Mouse (Mus musculus): ENCODE measurements around the gene Dhrs7b. TPM values are rescaled to one million over a fixed set of nuclear protein-coding genes. Genes with fewer than 3 reads are reported as not detected.
"Not testable (repeated sequence)": the region's sequence is repeated elsewhere in the genome, so short reads cannot be mapped to it uniquely, and the experiment has no call there.

The Dhrs7b gene
- polyA plus RNA-seq, 1 experiment from 2014 or later = 41.7 TPM

DNA sequence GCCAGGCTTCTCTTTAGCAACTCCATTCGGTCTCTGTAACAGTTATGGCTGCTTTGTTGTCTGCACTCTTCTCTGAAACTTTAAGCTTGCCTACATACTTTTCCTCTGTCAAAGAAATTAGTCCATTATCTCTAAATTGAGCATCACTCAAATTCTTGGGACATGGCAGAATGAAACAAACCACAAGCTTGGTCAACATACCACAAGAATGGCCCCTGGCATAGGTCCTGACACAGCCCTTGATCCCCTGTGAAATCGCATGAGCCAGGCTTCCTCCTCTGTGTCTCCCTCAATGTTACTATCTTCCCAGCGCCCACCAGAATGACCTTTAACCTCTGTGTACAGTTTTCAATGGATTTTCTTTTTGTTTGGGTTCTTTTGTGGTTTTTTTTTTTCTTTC lies 52.0 kb downstream of the Dhrs7b start:
- no peak overlapping the region for H3K4me3 ChIP-seq (ENCODE audit: low read length)
- H3K36me3 ChIP-seq (ENCODE audit: insufficient read depth, low read length) = no peaks in the 10 kb centered on the region
- H3K4me1 ChIP-seq (ENCODE audit: insufficient read depth, low read length) = peaks cover 9% of the 10 kb centered on the region
- no peak for ATAC-seq (ENCODE audit: low FRiP score, low TSS enrichment)
- no peak overlapping the region for H3K27ac ChIP-seq (ENCODE audit: low read length)
- WGBS = 83% methylated on average over 3 of the region's 3 CpGs
- no peak overlapping the region for H3K9ac ChIP-seq (replicated peaks; ENCODE audit: low read length)
- H3K4me2 ChIP-seq (replicated peaks; ENCODE audit: low read depth, low read length) = no peak overlapping the region
- no peaks in the 10 kb centered on the region for H3K27me3 ChIP-seq (ENCODE audit: insufficient read depth, low read length)
- no peaks in the 10 kb centered on the region for H3K9me3 ChIP-seq (ENCODE audit: low read length)

DNA sequence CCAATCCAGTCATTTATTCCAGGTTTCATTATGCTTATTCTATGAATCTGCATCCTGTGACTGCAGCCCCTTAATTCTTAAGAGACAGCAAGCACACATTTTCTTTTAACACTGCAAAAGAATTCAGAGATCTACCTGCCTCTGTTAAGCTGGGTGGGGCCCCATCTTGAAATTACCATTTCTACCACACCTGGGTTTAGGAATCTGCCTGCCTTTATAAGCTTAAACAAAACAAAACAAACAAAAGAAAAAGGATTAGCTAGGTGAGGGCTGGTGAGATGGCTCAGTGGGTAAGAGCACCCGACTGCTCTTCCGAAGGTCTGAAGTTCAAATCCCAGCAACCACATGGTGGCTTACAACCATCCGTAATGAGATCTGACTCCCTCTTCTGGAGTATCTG lies 56.6 kb downstream of the Dhrs7b start:
- H3K9me3 ChIP-seq (ENCODE audit: low read length); ATAC-seq (ENCODE audit: low FRiP score, low TSS enrichment); H3K27ac ChIP-seq (ENCODE audit: low read length); H3K4me3 ChIP-seq (ENCODE audit: low read length); H3K9ac ChIP-seq (replicated peaks; ENCODE audit: low read length); H3K27me3 ChIP-seq (ENCODE audit: insufficient read depth, low read length); H3K36me3 ChIP-seq (ENCODE audit: insufficient read depth, low read length); H3K4me2 ChIP-seq (replicated peaks; ENCODE audit: low read depth, low read length): not testable (repeated sequence)
- 100% methylated on average over 2 of the region's 3 CpGs for WGBS
- peaks cover 16% of the 10 kb centered on the region for H3K4me1 ChIP-seq (ENCODE audit: insufficient read depth, low read length)

DNA sequence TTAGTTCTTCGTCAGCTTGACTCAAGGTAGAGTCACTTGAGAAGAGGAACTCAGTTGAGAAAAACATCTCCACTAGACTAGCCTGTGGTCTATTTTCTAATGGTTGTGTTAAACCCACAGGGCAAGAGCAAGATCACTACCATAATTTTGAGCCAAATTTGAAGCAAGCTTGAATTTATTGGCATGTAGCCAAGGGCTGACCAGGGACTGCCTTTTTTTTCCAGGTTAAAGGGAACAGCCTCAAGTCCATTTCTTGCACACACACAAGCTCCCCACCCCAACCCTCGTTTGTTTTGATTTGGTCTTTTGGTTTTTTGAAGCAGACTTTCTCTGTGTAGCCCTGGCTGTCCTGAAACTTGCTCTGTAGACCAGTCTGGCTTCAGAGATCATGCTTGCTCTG lies 59.4 kb downstream of the Dhrs7b start:
- H3K27ac ChIP-seq (ENCODE audit: low read length) = no peak overlapping the region
- H3K9ac ChIP-seq (replicated peaks; ENCODE audit: low read length) = no peak overlapping the region
- H3K27me3 ChIP-seq (ENCODE audit: insufficient read depth, low read length) = no peaks in the 10 kb centered on the region
- H3K36me3 ChIP-seq (ENCODE audit: insufficient read depth, low read length) = no peaks in the 10 kb centered on the region
- ATAC-seq (ENCODE audit: low FRiP score, low TSS enrichment) = no peak
- H3K9me3 ChIP-seq (ENCODE audit: low read length) = no peaks in the 10 kb centered on the region
- no peak overlapping the region for H3K4me3 ChIP-seq (ENCODE audit: low read length)
- H3K4me1 ChIP-seq (ENCODE audit: insufficient read depth, low read length) = peaks cover 16% of the 10 kb centered on the region
- no peak overlapping the region for H3K4me2 ChIP-seq (replicated peaks; ENCODE audit: low read depth, low read length)
- WGBS = 48% methylated on average over 2 of the region's 2 CpGs

DNA sequence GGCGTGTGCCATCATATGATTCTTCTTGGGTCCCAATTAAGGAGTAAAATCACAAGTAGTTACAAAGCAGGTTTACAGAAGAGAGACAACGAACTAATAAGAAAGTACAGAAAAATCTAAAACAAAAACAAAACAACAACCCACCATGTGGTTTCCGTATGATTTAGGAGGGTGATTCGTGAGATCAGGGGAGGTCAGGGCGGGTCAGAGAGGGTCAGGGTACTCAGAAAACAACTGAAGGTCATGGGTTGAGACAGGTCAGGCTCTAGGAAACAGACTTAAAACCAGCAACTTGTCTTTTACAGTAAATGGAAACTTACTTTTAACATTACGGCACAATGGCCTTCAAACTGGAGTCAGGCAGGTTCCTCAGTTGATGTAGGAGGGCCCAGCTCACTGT lies 59.9 kb downstream of the Dhrs7b start:
- H3K4me3 ChIP-seq (ENCODE audit: low read length) = no peak overlapping the region
- 25% methylated on average over 6 of the region's 6 CpGs for WGBS
- no peaks in the 10 kb centered on the region for H3K9me3 ChIP-seq (ENCODE audit: low read length)
- no peaks in the 10 kb centered on the region for H3K27me3 ChIP-seq (ENCODE audit: insufficient read depth, low read length)
- H3K4me1 ChIP-seq (ENCODE audit: insufficient read depth, low read length) = peaks cover 16% of the 10 kb centered on the region
- ATAC-seq (ENCODE audit: low FRiP score, low TSS enrichment) = no peak
- H3K4me2 ChIP-seq (replicated peaks; ENCODE audit: low read depth, low read length) = 0 out of 2 replicates have a peak overlapping the region, but pooled peaks have one; percentile 12
- H3K9ac ChIP-seq (replicated peaks; ENCODE audit: low read length) = no peak overlapping the region
- H3K27ac ChIP-seq (ENCODE audit: low read length) = peak overlapping the region; percentile 29; the same call in 1 of the 2 replicates
- no peaks in the 10 kb centered on the region for H3K36me3 ChIP-seq (ENCODE audit: insufficient read depth, low read length)

DNA sequence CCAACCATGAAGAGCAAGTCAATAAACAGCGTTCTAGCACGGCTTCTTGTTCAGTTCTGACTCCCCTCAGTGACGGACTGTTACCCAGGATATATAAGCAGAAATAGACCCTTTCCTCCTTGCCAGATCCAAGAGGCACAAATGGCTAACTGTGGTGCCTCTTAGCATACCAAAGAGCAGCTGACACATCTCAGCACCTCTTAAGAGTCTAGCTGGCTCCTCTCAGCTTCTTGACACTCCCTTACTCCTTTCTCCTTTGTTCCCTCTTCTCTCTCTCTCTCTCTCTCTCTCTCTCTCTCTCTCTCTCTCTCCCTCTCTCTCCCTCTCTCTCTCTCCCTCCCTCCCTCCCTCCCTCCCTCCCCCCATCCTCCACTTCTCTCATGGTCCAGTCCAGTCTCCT lies 60.3 kb downstream of the Dhrs7b start:
- Histone ChIP-seq H3K4me1 (ENCODE audit: insufficient read depth, low read length) (peaks cover 19% of the 10 kb centered on the region), H3K9me3 (ENCODE audit: low read length) (no peaks in the 10 kb centered on the region), H3K4me3 (ENCODE audit: low read length) (no peak overlapping the region), H3K27ac (ENCODE audit: low read length) (0 out of 2 replicates have a peak overlapping the region, but pooled peaks have one; percentile 29), H3K4me2 (replicated peaks; ENCODE audit: low read depth, low read length) (0 out of 2 replicates have a peak overlapping the region, but pooled peaks have one; percentile 12), H3K36me3 (ENCODE audit: insufficient read depth, low read length) (no peaks in the 10 kb centered on the region), H3K27me3 (ENCODE audit: insufficient read depth, low read length) (no peaks in the 10 kb centered on the region), H3K9ac (replicated peaks; ENCODE audit: low read length) (no peak overlapping the region)
- WGBS = 16% methylated on average over 3 of the region's 3 CpGs
- no peak for ATAC-seq (ENCODE audit: low FRiP score, low TSS enrichment)

DNA sequence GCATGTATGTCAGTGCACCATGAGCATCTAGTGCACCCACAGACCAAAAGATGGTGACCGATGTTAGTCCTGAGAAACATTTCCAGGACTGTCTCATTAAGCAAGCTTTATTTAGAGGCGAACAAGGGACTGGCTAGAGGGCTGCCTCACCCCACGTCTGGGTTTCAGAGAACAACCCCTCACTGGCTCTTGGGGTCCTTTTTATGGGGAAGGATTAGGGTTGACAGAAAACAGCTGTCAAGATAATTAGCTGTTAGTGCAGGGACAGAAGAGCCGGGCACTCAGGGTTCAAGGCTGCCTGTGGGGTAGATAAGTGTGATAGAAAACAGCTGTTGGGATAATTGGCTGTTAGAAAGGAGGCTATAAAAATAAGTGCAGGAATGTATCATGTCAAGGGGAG lies 65.5 kb downstream of the Dhrs7b start:
- Histone ChIP-seq H3K4me2 (replicated peaks; ENCODE audit: low read depth, low read length) (no peak overlapping the region), H3K27ac (ENCODE audit: low read length) (peak overlapping the region; percentile 41), H3K4me1 (ENCODE audit: insufficient read depth, low read length) (peaks cover 17% of the 10 kb centered on the region), H3K36me3 (ENCODE audit: insufficient read depth, low read length) (no peaks in the 10 kb centered on the region), H3K9ac (replicated peaks; ENCODE audit: low read length) (no peak overlapping the region), H3K4me3 (ENCODE audit: low read length) (no peak overlapping the region), H3K27me3 (ENCODE audit: insufficient read depth, low read length) (no peaks in the 10 kb centered on the region), H3K9me3 (ENCODE audit: low read length) (no peaks in the 10 kb centered on the region)
- peak; percentile 88 for ATAC-seq (ENCODE audit: low FRiP score, low TSS enrichment)
- WGBS = 9% methylated on average over 4 of the region's 4 CpGs

DNA sequence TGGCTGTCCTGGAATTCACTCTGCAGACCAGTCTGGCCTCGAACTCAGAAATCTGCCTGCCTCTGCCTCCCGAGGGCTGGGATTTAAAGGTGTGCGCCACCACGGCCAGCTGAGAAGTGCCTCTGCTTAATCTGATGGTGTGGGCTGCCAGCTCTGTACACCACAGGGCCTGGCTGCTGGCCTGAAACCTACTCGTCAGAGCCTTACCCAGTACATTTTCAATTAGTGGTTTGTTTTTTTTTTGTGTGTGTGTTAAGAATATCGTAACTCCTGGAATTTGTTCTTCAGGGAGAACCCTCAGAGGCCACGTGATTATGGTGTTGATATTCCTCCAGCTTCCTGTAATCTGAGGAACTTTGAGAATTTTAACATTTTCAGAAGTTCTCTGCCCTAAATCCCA lies 71.6 kb downstream of the Dhrs7b start:
- WGBS = 65% methylated on average over 7 of the region's 7 CpGs
- Histone ChIP-seq H3K27ac (ENCODE audit: low read length) (no peak overlapping the region), H3K36me3 (ENCODE audit: insufficient read depth, low read length) (peaks cover 26% of the 10 kb centered on the region), H3K4me1 (ENCODE audit: insufficient read depth, low read length) (0 out of 2 replicates have a peak, but pooled peaks cover 5% of the 10 kb centered on the region), H3K27me3 (ENCODE audit: insufficient read depth, low read length) (no peaks in the 10 kb centered on the region), H3K9ac (replicated peaks; ENCODE audit: low read length) (no peak overlapping the region), H3K4me2 (replicated peaks; ENCODE audit: low read depth, low read length) (no peak overlapping the region), H3K9me3 (ENCODE audit: low read length) (no peaks in the 10 kb centered on the region), H3K4me3 (ENCODE audit: low read length) (no peak overlapping the region)
- no peak for ATAC-seq (ENCODE audit: low FRiP score, low TSS enrichment)

DNA sequence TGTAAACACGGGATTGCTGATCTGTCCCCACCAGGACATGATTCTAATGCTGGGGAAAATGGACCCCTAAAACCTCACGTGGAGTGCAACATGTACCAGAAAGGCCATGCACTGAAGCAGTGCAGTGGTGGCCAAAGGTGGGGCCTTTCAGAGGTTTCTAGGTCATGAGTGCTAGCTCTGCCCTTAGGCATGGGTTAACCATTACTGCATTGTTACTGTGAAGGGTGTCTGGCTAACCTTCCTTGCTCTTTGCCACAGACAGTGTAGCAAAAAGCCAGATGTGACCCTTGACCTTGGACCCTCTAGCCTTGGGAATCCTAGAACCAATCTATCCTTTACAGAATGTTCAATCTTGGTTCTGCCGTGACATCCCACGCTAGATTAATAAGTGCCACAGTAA lies 72.1 kb downstream of the Dhrs7b start:
- H3K4me3 ChIP-seq (ENCODE audit: low read length) = no peak overlapping the region
- H3K4me1 ChIP-seq (ENCODE audit: insufficient read depth, low read length) = 0 out of 2 replicates have a peak, but pooled peaks cover 5% of the 10 kb centered on the region
- H3K9me3 ChIP-seq (ENCODE audit: low read length) = no peaks in the 10 kb centered on the region
- peaks cover 26% of the 10 kb centered on the region for H3K36me3 ChIP-seq (ENCODE audit: insufficient read depth, low read length)
- no peak overlapping the region for H3K4me2 ChIP-seq (replicated peaks; ENCODE audit: low read depth, low read length)
- H3K9ac ChIP-seq (replicated peaks; ENCODE audit: low read length) = no peak overlapping the region
- 38% methylated on average over 4 of the region's 4 CpGs for WGBS
- no peak overlapping the region for H3K27ac ChIP-seq (ENCODE audit: low read length)
- ATAC-seq (ENCODE audit: low FRiP score, low TSS enrichment) = peak; percentile 35; the same call in 1 of the 2 replicates
- H3K27me3 ChIP-seq (ENCODE audit: insufficient read depth, low read length) = no peaks in the 10 kb centered on the region

DNA sequence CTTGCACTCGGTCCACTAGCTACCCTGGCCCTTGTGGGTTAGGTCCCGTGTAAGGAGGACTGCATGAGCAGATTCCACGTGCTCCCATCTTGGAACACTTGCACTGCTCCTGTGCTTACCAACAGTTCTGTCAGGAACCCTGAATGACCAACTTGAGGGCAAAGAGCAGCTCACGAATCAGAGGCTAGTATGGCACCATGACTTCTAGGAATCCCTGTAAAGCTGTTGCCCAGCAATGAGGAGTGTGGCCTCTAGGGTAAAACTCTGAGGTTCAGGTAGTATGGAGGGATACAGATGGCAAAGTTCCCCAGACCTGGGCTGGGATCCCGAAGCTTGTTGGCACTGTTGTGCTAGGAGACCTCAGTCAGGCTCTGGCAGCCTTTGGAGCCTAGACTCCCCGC lies 73.2 kb downstream of the Dhrs7b start:
- H3K4me1 ChIP-seq (ENCODE audit: insufficient read depth, low read length) = 0 out of 2 replicates have a peak, but pooled peaks cover 5% of the 10 kb centered on the region
- no peak for ATAC-seq (ENCODE audit: low FRiP score, low TSS enrichment)
- no peak overlapping the region for H3K4me3 ChIP-seq (ENCODE audit: low read length)
- no peak overlapping the region for H3K9ac ChIP-seq (replicated peaks; ENCODE audit: low read length)
- no peaks in the 10 kb centered on the region for H3K9me3 ChIP-seq (ENCODE audit: low read length)
- H3K27ac ChIP-seq (ENCODE audit: low read length) = no peak overlapping the region
- peaks cover 26% of the 10 kb centered on the region for H3K36me3 ChIP-seq (ENCODE audit: insufficient read depth, low read length)
- H3K4me2 ChIP-seq (replicated peaks; ENCODE audit: low read depth, low read length) = no peak overlapping the region
- 89% methylated on average over 6 of the region's 6 CpGs for WGBS
- no peaks in the 10 kb centered on the region for H3K27me3 ChIP-seq (ENCODE audit: insufficient read depth, low read length)

DNA sequence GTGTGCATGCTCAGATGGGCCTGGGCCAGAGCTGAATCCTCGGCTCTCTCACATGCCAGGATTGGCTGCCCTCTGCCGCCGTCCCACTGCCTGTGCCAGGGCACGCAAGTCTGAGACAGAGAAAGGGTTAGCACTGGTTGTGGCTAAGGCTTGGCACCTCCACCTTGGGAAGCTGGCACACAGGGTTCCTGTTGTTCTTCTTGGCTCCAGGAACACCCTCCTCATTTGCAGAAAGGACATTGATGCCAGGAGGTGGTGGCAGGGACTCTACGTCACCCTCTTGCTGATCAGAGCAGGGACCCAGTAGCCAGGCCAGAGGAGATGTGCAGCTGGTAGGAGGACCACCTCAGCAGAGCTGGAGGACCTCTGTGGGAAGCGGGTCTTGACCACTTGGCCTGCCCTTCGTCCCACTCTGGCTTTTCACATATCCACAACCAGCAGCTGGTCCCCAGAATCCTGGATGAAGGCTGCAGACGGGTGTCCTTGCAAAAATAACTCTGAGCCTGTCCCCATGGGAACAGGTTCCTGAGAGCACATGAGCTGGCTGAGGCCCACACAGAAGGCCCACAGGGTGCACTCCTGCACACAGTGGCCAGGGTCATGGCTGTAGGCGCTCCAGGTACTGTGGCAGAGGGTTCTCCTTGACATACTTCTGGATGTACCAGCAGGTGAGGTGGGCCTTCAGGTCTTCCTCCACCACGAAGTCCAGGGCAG lies 75.1 kb downstream of the Dhrs7b start:
- Histone ChIP-seq H3K27ac (ENCODE audit: low read length) (no peak overlapping the region), H3K4me3 (ENCODE audit: low read length) (no peak overlapping the region), H3K36me3 (ENCODE audit: insufficient read depth, low read length) (peaks cover 26% of the 10 kb centered on the region), H3K9me3 (ENCODE audit: low read length) (no peaks in the 10 kb centered on the region), H3K27me3 (ENCODE audit: insufficient read depth, low read length) (no peaks in the 10 kb centered on the region), H3K4me2 (replicated peaks; ENCODE audit: low read depth, low read length) (no peak overlapping the region), H3K4me1 (ENCODE audit: insufficient read depth, low read length) (0 out of 2 replicates have a peak, but pooled peaks cover 5% of the 10 kb centered on the region), H3K9ac (replicated peaks; ENCODE audit: low read length) (no peak overlapping the region)
- ATAC-seq (ENCODE audit: low FRiP score, low TSS enrichment) = no peak
- 86% methylated on average over 10 of the region's 10 CpGs for WGBS

All from kidney, embryonic 16.5 days (tissue).